Mouse (Mus musculus): ENCODE measurements around the gene Chadl.
"Not testable (repeated sequence)": the region's sequence is repeated elsewhere in the genome, so short reads cannot be mapped to it uniquely, and the experiment has no call there.

Gene Chadl

GRCm38 (mm10) chr15:81697175-81697574, at the start of gene Chadl:
Gene Chadl, minus strand, starts transcription at chr15:81697287.
- no peak for DNase-seq

- peak; percentile 38 for DNase-seq
These were observed 48.6 kb upstream of the Chadl start for GRCm38 (mm10) chr15:81745601-81746114.

- DNase-seq, result peak; percentile 61
These were observed 48.0 kb upstream of the Chadl start, which contains the start of the genes Zc3h7b and Rangap1 for GRCm38 (mm10) chr15:81744992-81745600. Gene Zc3h7b, plus strand, starts transcription at chr15:81745057. Gene Rangap1, minus strand, starts transcription at chr15:81745530.

GRCm38 (mm10) chr15:81742368-81742767, 45.3 kb upstream of the Chadl start:
- DNase-seq, result not testable (repeated sequence)

GRCm38 (mm10) chr15:81739924-81740323, 42.8 kb upstream of the Chadl start:
- no peak for DNase-seq

GRCm38 (mm10) chr15:81739296-81739695, 42.2 kb upstream of the Chadl start:
- no peak for DNase-seq

GRCm38 (mm10) chr15:81735075-81735474, 38.0 kb upstream of the Chadl start:
- DNase-seq, result no peak

GRCm38 (mm10) chr15:81729792-81730635, 32.9 kb upstream of the Chadl start:
- peak; percentile 97 for DNase-seq

GRCm38 (mm10) chr15:81729241-81729791, 32.2 kb upstream of the Chadl start:
- DNase-seq, result peak; percentile 49

- no peak for DNase-seq
These were observed 28.9 kb upstream of the Chadl start for GRCm38 (mm10) chr15:81725965-81726364.

GRCm38 (mm10) chr15:81723653-81724052, 26.6 kb upstream of the Chadl start:
- no peak for DNase-seq

GRCm38 (mm10) chr15:81722361-81722760, 25.3 kb upstream of the Chadl start:
- no peak for DNase-seq

- no peak for DNase-seq
These were observed 22.0 kb upstream of the Chadl start for GRCm38 (mm10) chr15:81719139-81719531.

GRCm38 (mm10) chr15:81718336-81719138, 21.4 kb upstream of the Chadl start:
- no peak for DNase-seq

- DNase-seq, result no peak
These were observed 16.7 kb upstream of the Chadl start for GRCm38 (mm10) chr15:81713742-81714141.

GRCm38 (mm10) chr15:81710801-81711200, 13.7 kb upstream of the Chadl start:
- no peak for DNase-seq

- no peak for DNase-seq
These were observed 12.6 kb upstream of the Chadl start for GRCm38 (mm10) chr15:81709686-81710085.

- DNase-seq, result no peak
These were observed 11.9 kb upstream of the Chadl start for GRCm38 (mm10) chr15:81708991-81709390.

GRCm38 (mm10) chr15:81703094-81703489, 6.0 kb upstream of the Chadl start:
- DNase-seq, result no peak

GRCm38 (mm10) chr15:81702306-81703093, 5.4 kb upstream of the Chadl start:
- no peak for DNase-seq

GRCm38 (mm10) chr15:81701350-81701749, 4.3 kb upstream of the Chadl start:
- DNase-seq, result not testable (repeated sequence)

GRCm38 (mm10) chr15:81700601-81701000, 3.5 kb upstream of the Chadl start:
- DNase-seq, result no peak

All from cerebellum, adult 11 months (tissue).